Comparison of ENCODE assay signal across 9 mouse cellular contexts in the genomic region with DNA sequence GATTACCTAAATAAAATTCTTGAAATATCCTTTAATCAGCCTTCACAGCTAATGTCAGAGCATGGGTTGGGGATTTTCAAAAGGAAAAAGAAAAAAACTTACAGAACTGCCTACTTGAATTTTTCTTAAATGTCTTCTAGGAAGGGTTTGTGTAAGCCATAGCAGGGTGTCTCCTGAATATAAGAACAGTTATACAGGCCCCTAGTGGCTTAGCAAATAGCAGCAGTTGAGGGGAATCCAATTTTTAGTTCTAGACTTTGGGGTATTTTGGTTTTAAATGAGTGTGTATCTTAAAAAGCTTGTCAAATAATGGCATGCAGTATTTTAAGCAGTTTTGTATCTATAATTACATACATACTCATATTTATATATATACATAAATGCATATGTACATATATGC.
DNase-seq lines count a peak whose midpoint lies in the region; ATAC-seq and TF ChIP-seq lines count a peak whose summit lies in the region.
"Had no signal": no experiment of that assay in that cellular context is flagged by ENCODE, and none has a peak within 500 bp of the region (broad histone marks: within the 10 kb centered on the region; RNA-seq: fewer than 3 reads in every experiment).

No protein-coding gene starts in this region.

- H3K9ac ChIP-seq in kidney, postnatal 0 days (ENCODE audit: low read depth, low read length), result no peak overlapping the region
- no peak overlapping the region for H3K9ac ChIP-seq in embryonic facial prominence, embryonic 14.5 days (ENCODE audit: low read depth, low read length)
- H3K9ac ChIP-seq in midbrain, embryonic 15.5 days, result no peak overlapping the region

- peak; percentile 21; the same call in 1 of the 2 replicates for TF ChIP-seq CTCF in cerebellum, adult 2 months (IDR thresholded peaks at IDR 0.05; ENCODE audit: borderline replicate concordance, insufficient read depth, low read depth, low read length)
- peak; percentile 72 for TF ChIP-seq CTCF in kidney, postnatal 0 days (IDR thresholded peaks at IDR 0.05; ENCODE audit: low read depth)

- ATAC-seq in kidney, postnatal 0 days (replicated peaks; ENCODE audit: low FRiP score, low read depth), result no peak
- ATAC-seq in embryonic facial prominence, embryonic 14.5 days (ENCODE audit: low read depth), result no peak
- ATAC-seq in midbrain, embryonic 15.5 days (replicated peaks), result no peak
- ATAC-seq in CD4-positive, CD25-positive, alpha-beta regulatory T cell, adult 4 months, result no peak

- no peak overlapping the region for H3K4me3 ChIP-seq in cerebellum, adult 2 months (replicated peaks; ENCODE audit: insufficient read depth, low read depth, low read length)
- H3K4me3 ChIP-seq in kidney, postnatal 0 days (replicated peaks; ENCODE audit: low read depth, low read length), result no peak overlapping the region
- peak overlapping the region; percentile 87 for H3K4me3 ChIP-seq in embryonic facial prominence, embryonic 14.5 days (ENCODE audit: low read depth, low read length)
- H3K4me3 ChIP-seq in midbrain, embryonic 15.5 days, result peak overlapping the region; percentile 94

- TF ChIP-seq POLR2A in cerebellum, adult 2 months (IDR thresholded peaks at IDR 0.05; ENCODE audit: borderline replicate concordance, insufficient read depth, low read length), result no peak

- H3K27ac ChIP-seq in cerebellum, adult 2 months (ENCODE audit: insufficient read depth, low read length), result no peak overlapping the region
- no peak overlapping the region for H3K27ac ChIP-seq in kidney, postnatal 0 days
- H3K27ac ChIP-seq in embryonic facial prominence, embryonic 14.5 days (replicated peaks; ENCODE audit: low read depth, low read length), result no peak overlapping the region
- H3K27ac ChIP-seq in midbrain, embryonic 15.5 days, result no peak overlapping the region

- no peaks in the 10 kb centered on the region for H3K27me3 ChIP-seq in cerebellum, adult 2 months (ENCODE audit: control insufficient read depth, insufficient read depth, low read length)
- no peaks in the 10 kb centered on the region for H3K27me3 ChIP-seq in kidney, postnatal 0 days (ENCODE audit: insufficient read depth, low read length)
- no peaks in the 10 kb centered on the region for H3K27me3 ChIP-seq in embryonic facial prominence, embryonic 14.5 days (replicated peaks; ENCODE audit: control insufficient read depth, insufficient read depth, low read length)
- no peaks in the 10 kb centered on the region for H3K27me3 ChIP-seq in midbrain, embryonic 15.5 days (replicated peaks)

- H3K4me1 ChIP-seq in cerebellum, adult 2 months (ENCODE audit: control insufficient read depth, insufficient read depth, low read length), result peaks cover 3% of the 10 kb centered on the region; the same call in 1 of the 2 replicates
- no peaks in the 10 kb centered on the region for H3K4me1 ChIP-seq in kidney, postnatal 0 days (replicated peaks; ENCODE audit: insufficient read depth, low read length)
- peaks cover 24% of the 10 kb centered on the region for H3K4me1 ChIP-seq in embryonic facial prominence, embryonic 14.5 days (ENCODE audit: control insufficient read depth, insufficient read depth, low read length)
- peaks cover 12% of the 10 kb centered on the region; the same call in 1 of the 2 replicates for H3K4me1 ChIP-seq in midbrain, embryonic 15.5 days

- H3K36me3 ChIP-seq in kidney, postnatal 0 days (ENCODE audit: insufficient read depth, low read length), result no peaks in the 10 kb centered on the region
- no peaks in the 10 kb centered on the region for H3K36me3 ChIP-seq in embryonic facial prominence, embryonic 14.5 days (ENCODE audit: control insufficient read depth, insufficient read depth, low read length)
- H3K36me3 ChIP-seq in midbrain, embryonic 15.5 days (replicated peaks), result no peaks in the 10 kb centered on the region

- peak in 1 of 2 experiments; percentile 55 for DNase-seq in cerebellum, adult 2 months
- DNase-seq in cerebellum, postnatal 4 days (ENCODE audit: low spot score in 2 of 2), result no peak
- DNase-seq in kidney, postnatal 0 days (ENCODE audit: low spot score), result peak; percentile 93
- no peak for DNase-seq in kidney, postnatal 36 days
- peak; percentile 88 for DNase-seq in embryonic facial prominence, embryonic 14.5 days (ENCODE audit: low spot score)
- DNase-seq in heart, postnatal 4 days, result no peak
- DNase-seq: thymus, adult 18-20 months had no signal

- no peaks in the 10 kb centered on the region for H3K9me3 ChIP-seq in kidney, postnatal 0 days (replicated peaks; ENCODE audit: low read length)
- H3K9me3 ChIP-seq in embryonic facial prominence, embryonic 14.5 days (ENCODE audit: control insufficient read depth, low read length), result no peaks in the 10 kb centered on the region
- no peaks in the 10 kb centered on the region for H3K9me3 ChIP-seq in midbrain, embryonic 15.5 days

- peak overlapping the region; percentile 94; the same call in 1 of the 2 replicates for H3K4me2 ChIP-seq in kidney, postnatal 0 days (ENCODE audit: low read length)
- peak overlapping the region; percentile 80 for H3K4me2 ChIP-seq in embryonic facial prominence, embryonic 14.5 days (ENCODE audit: low read depth, low read length)
- peak overlapping the region; percentile 83 for H3K4me2 ChIP-seq in midbrain, embryonic 15.5 days

Comparison
In these comparisons a context has a peak if more than half of its experiments do, and no peak if none do; other contexts are left out.
1. DNase-seq: peak in kidney, postnatal 0 days (single experiment) and embryonic facial prominence, embryonic 14.5 days (single experiment); none in cerebellum, postnatal 4 days (0 of 2), kidney, postnatal 36 days (0 of 2) and heart, postnatal 4 days (single experiment).
2. H3K4me3 ChIP-seq: peak in embryonic facial prominence, embryonic 14.5 days (single experiment) and midbrain, embryonic 15.5 days (single experiment); none in cerebellum, adult 2 months (single experiment) and kidney, postnatal 0 days (single experiment).
3. Peak in every context shown above with its lines, with median percentiles within 50 percentile points of each other: H3K4me2 ChIP-seq.